Mouse (Mus musculus) kidney, postnatal 4 days (tissue): ENCODE measurements around the gene Fgf9.

Experiments
- DNase-seq, 2 experiments: peaks; one replicate each; pipeline ENCODE4 v3.0.0; 2021; ENCODE audit warnings: mixed read lengths in 2 of 2

The Fgf9 gene

GRCm38 (mm10) chr14:58070481-58071119, at the start of gene Fgf9:
TSS of gene Fgf9 (plus strand) at chr14:58070547.
- peak; percentile 50 to 71 for DNase-seq

DNA sequence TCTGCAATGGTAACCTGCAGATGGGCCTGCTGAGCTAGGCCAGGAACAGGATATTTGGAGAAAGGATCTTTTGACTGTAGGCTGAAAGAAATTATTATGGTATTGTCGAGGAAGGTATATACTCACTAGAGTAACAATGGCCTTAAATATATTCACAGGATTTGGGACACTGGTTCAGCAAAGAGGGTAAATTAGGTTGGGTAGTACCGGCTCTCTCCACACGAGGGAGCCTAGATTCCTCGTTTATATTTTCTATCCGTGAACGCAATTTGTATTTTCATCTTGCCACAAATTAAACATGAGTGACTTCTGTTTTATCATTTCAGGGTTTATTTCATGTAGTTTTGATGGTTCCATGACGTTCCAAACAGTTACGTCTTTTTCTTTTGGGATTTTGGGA, 35.8 kb upstream of the Fgf9 start:
- peak; percentile 79 to 81 for DNase-seq

DNA sequence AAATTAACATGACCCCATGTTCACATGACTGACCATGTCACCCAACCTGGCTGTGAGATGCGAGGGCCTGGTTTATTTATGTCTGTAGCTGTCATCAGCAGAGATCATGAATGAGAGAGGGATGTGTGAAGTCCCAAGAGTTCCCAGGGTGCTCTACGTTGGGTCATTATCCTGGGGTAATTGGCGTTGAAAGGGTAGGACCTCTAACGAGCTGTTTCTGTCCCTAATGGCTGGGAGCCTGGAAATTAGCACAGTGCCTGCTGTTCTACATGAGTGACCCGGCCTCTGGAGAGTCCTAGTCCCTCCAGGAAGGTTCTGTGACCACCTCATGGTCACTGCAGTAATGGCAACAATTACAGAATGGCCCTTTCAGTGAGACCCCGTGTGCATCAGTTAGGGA, 34.2 kb upstream of the Fgf9 start:
- peak in 1 of 2 experiments; percentile 16 for DNase-seq

GRCm38 (mm10) chr14:58046639-58047284, 23.6 kb upstream of the Fgf9 start:
- DNase-seq: no peak

GRCm38 (mm10) chr14:58050691-58051090, 19.7 kb upstream of the Fgf9 start:
- DNase-seq: no peak

- DNase-seq: no peak
Measured at GRCm38 (mm10) chr14:58067586-58067985, 2.8 kb upstream of the Fgf9 start.

- peak in 1 of 2 experiments; percentile 19 for DNase-seq
Measured at GRCm38 (mm10) chr14:58068641-58069040, 1.7 kb upstream of the Fgf9 start.

- no peak for DNase-seq
Measured at GRCm38 (mm10) chr14:58069927-58070326, 420 bp upstream of the Fgf9 start.

- DNase-seq: peak; percentile 63 to 77
Measured at GRCm38 (mm10) chr14:58071120-58071641, 834 bp downstream of the Fgf9 start.

DNA sequence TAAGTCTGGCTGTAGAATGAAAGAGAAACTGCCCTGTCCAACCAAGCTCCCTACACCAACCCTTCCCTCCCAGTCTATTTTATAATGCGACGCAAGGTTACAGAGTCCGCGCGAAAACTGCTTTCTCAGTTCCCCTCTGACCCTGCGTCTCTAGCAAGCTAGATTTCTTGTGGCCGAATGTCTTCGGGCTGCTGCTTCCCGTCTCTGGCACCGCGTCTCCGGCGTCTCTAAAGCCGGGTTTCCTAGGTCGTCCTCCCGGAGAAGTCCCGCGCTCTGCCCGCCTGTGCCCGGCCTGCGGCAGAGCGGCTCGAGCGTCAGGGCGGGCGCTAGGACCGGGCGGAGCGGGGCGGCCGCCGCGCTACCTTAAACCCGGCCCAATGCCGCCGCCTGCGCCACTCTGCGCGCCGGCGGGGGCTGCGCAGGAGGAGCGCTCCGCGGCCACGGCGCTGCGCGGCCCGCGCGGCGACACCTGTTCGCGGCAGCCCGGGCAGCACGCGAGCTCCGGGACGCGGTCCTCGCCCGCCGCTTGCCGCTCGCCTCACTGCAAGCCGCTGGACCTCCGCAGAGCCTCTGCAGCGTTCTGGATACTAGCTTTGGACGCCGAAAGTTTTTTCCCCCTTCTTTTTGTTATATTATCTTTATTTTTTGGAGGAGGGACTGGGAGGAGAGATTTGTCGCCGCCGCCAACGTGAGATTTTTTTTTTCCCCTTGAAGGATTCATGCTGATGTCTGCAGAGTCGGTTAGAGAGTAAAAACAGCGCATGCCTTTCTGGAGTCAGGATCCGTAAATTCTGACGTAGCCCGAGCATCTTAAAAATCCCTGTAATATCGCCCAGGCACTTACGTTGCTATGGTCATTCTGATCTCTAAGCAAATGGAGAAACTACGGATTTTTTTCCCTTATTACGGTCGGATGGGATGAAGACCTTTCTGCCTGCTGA, 1.8 kb downstream of the Fgf9 start:
- DNase-seq: peak; percentile 76 to 85

- DNase-seq: peak; percentile 10 to 41
Measured at GRCm38 (mm10) chr14:58072771-58073501, 2.6 kb downstream of the Fgf9 start.

GRCm38 (mm10) chr14:58073936-58074335, 3.6 kb downstream of the Fgf9 start:
- peak; percentile 27 to 51 for DNase-seq

- peak; percentile 49 to 64 for DNase-seq
Measured at GRCm38 (mm10) chr14:58074621-58075432, 4.5 kb downstream of the Fgf9 start.

DNA sequence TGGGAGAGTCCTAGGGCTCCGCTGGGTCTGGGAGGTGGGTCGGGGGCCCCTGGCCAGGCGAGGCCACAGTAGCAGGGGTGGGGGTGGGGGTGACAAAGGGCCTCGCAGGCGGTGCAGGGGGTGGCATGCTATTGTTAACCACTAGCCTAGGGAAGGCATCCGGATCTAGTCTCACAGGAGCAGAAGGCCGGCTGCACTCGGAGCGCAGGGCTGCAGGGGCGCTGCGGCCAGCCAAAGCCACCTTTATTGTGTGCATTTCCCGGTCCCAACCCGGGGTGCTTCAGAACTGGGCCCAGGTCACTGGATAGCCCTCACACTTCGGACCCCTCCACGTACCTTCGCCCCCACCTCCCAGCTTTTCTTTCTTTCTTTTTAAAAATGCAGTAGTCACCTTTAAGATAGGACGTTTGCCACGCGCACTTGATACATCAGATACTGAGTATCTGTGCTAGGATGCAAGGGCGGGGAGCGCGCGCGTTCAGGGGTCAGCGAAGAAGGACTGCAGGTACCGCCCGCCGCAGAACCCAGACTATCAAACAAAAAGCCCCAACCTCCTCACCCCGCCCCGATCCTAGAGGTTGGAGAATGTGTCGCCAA, 5.2 kb downstream of the Fgf9 start:
- DNase-seq: peak; percentile 54 to 70

GRCm38 (mm10) chr14:58076030-58076521, 5.7 kb downstream of the Fgf9 start:
- peak; percentile 72 to 80 for DNase-seq

DNA sequence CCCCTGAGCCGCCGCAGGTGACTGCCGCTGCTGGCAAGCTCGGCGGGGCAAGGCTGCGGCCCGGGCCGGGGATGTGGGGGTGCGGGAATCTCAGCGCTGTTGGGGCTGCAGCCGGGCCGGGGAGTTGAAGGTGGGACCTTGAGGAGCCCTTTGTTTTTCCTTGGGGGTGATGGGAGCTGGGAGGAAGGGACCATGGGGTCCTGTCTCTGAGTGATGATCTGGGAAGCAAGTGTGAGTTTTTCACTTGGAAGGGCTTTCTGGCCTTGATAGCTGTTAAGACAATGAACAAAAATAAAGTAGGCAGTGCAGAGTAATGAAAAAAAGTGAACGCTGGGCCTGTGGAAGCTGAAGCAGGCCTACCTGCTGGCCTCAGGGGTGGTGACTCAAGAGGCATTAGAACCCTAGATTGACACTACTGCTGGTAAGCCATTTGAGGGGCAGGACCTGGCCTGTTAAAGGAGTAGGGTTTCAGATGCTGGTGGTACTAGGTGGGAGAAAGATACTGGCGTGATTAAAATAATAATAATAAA, 6.4 kb downstream of the Fgf9 start:
- no peak for DNase-seq

- DNase-seq: no peak
Measured at GRCm38 (mm10) chr14:58079471-58079870, 9.1 kb downstream of the Fgf9 start.

- no peak for DNase-seq
Measured at GRCm38 (mm10) chr14:58081955-58082354, 11.6 kb downstream of the Fgf9 start.

GRCm38 (mm10) chr14:58084240-58084639, 13.9 kb downstream of the Fgf9 start:
- DNase-seq: no peak

DNA sequence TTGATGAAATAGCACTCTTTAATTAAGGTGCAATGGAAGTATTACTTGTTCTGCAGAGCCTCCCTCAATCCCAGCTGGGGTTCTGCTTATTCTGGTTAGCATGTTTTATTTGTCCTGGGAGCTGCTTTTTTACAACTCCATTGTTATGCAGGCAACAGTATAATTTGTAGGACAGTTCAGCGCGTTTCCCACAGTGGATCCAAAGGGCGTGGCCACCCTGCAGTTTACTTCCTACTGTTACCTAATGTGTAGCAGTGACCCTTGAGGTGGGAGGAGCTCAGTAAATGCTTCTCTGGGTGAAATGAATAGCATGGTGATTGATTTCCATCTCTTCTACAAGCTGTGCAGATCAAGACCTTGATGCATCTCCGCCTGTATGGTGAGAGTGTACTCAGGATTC, 17.0 kb downstream of the Fgf9 start:
- DNase-seq: no peak

DNA sequence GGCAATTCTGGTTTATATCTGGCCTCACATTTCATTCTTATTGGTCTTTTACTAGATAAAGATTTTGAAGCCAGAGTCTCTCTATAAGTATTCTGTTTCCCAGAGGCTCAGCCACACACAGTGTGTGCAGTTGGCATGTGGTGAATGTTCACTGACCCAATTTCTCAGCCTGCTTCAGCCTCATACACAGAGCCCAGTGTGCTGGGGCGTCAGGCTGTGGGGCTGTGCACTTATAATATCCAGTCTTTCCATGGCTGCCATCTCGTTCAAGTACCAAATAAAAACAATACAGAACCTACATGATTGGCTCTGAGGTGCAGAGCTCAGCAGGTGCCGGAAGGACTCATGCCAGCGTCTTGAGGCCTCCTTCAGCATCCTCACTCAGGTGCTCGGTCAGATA, 19.1 kb downstream of the Fgf9 start:
- no peak for DNase-seq
